Mouse (Mus musculus): ENCODE measurements around the gene Cyb561a3. TPM values are rescaled to one million over a fixed set of nuclear protein-coding genes. Genes with fewer than 3 reads are reported as not detected.
A peak's percentile ranks its signal among the peaks of the same experiment; 100 is the strongest.
"Not testable (repeated sequence)": the region's sequence is repeated elsewhere in the genome, so short reads cannot be mapped to it uniquely, and the experiment has no call there.

The Cyb561a3 gene
- 10 to 100 TPM; 33.9 to 39.6 TPM for polyA plus RNA-seq (2017; shearing (Covaris generic))

DNA sequence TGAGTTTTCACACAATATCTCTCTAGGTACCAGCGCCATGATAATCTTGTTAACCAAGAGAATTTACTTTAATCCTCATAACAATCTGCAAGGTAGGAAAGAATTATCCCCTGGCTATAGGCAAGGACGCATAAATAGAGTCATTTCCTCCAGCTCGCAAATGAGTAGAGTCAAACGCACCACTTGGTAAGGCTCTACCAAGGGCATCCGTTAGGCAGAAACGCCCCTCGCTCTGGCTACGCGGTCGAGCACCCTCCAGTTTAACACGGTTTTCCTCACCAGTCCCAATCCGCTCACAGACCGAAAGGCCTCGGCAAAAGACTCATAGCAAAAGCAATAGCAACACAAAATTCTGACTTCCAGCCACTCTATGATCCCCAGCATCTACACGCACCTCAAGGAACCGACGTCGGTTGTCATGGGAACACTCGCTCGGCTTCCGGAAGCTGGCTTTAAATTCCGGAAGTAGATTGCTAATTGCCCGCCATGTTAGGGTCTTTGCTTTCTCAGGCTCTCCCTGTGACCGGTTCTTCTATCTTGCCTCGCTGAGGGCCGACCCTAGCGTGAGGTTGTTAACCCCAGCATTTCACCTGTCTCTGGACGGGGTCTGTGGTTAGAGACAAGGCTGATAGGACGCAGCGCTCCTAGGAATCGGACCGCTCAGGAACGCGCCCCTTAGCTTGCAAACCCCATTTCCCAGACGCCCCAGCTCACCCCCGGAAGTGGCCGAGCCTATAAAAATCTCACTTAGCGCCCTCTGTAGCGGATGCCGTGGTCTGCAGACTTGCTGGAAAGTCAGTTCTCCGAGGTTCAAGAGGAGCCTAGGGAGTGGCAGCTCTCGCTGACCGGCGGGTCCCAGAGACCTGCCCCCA is at the start of gene Cyb561a3, which contains the start of gene Tmem138:
TSS of gene Cyb561a3 (plus strand) at position 483 of the 872 bp plus-strand sequence.
TSS of gene Tmem138 (minus strand) at position 673 of the 872 bp plus-strand sequence.
- ATAC-seq: peak; percentile 94

GRCm38 (mm10) chr19:10530082-10530481 is 46.9 kb upstream of the Cyb561a3 start:
- no peak for ATAC-seq

DNA sequence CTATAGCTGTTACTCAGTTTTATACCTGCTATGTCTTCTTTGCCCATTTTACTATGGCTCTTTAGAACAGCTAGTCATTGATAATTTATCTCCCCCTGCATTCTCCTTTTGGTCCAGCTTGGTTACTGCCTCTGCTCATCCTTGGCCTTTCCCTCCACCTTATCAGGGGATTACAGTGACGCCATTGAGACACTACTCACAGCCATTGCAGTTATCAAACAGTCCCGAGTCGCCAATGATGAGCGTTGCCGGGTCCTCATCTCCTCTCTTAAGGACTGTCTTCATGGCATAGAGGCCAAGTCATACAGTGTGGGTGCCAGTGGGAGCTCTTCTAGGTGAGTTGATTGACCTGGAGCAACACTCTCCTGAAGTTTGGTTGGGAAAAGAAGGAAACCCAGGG is 37.5 kb upstream of the Cyb561a3 start:
- no peak for ATAC-seq

DNA sequence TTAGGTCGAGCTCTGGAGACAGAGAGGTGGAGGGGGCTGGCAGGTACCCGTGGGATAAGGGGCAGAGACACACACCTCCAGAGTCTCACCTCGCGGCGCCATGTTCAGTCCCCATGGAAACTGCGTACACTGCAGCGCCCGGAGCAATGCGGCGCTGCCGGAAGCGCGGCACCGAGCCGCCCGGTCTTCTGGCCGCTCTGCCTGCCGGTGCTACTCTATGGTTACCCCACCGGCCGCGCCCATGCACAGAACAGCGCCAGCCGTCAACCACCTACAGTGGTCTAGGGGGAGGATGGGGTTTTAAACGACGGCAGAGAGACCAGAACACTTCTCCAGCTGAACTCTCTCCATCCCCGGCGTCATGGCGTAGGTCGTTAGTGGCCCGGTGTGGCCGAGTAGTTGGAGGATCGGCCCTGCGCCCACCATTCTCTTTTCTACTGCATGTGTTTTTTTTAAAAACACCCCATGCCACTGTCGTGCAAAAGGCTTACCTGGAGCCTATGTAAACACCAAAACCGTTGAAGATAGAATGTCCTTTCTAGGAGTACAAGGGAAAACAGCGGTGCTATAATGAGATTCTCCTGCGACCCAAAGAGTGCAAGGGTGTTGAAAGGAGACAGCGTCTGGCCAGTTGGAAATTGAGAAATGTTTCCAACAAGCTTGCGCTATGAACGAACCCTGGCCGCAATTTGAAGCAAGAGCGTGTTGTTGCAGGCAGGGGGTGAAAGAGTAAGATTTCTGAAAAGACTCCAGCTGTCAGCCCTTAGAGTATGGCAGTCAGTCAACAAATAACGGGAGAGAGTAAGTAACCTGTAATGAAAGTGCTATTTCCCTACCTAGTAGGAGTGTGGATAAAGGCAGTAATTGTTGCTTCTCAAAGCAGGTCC is 21.1 kb upstream of the Cyb561a3 start, which contains the start of gene Tmem216:
TSS of gene Tmem216 (minus strand) at position 615 of the 887 bp plus-strand sequence.
- ATAC-seq: peak; percentile 95

DNA sequence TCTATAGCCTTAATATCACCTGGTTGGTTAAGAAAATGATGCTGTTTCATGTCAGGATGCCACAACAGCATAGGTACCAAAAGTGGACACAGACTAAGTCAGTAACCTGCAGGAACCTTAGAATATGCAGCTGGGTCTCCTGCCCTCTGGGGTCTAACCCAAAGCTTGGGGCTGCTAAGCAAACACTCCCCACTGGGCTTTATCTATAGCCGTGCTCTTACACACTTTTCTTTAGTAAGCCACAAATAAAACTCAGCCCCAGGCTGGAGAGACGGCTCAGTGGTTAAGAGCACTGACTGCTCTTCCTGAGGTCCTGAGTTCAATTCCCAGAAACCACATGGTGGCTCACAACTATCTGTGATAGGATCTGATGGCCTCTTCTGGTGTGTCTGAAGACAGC is 20.0 kb upstream of the Cyb561a3 start:
- ATAC-seq: no peak

GRCm38 (mm10) chr19:10557430-10557829 is 19.5 kb upstream of the Cyb561a3 start:
- ATAC-seq: no peak

DNA sequence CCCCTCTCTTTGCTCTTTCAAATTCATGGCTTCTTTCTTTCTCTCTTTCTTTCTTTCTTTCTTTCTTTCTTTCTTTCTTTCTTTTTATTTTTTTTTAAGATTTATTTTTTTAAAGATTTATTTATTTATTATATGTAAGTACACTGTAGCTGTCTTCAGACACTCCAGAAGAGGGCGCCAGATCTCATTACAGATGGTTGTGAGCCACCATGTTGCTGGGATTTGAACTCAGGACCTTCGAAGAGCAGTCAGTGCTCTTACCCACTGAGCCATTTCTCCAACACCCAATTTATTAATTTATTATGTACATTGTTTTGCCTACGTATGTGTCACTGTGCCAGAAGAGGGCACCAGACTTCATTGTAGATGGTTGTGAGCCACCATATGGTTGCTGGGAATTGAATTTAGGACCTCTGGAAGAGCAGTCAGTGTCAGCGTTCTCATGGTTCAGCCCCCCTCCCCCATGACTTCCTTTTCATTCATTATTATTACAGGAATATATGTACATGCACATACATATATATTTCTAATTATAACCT is 19.1 kb upstream of the Cyb561a3 start:
- not testable (repeated sequence) for ATAC-seq

DNA sequence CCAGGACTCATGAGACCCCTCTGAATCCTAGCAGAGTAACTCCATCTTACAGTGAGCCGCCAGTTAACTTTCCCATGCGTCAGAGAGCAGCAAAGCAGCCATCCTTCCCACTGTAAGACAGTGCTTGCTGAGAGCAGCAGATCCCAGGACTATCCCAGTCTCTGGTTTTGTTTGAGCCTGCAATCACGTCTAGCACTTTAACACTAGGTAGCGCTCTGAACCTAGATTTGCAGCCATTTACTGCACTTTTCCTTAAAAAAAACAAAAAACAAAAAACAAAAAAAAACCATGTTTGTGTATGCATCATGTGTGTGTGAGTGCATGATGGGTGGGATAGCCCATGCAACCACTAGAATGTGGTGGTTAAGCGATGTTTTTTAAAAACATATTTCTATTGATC is 16.9 kb upstream of the Cyb561a3 start:
- no peak for ATAC-seq

DNA sequence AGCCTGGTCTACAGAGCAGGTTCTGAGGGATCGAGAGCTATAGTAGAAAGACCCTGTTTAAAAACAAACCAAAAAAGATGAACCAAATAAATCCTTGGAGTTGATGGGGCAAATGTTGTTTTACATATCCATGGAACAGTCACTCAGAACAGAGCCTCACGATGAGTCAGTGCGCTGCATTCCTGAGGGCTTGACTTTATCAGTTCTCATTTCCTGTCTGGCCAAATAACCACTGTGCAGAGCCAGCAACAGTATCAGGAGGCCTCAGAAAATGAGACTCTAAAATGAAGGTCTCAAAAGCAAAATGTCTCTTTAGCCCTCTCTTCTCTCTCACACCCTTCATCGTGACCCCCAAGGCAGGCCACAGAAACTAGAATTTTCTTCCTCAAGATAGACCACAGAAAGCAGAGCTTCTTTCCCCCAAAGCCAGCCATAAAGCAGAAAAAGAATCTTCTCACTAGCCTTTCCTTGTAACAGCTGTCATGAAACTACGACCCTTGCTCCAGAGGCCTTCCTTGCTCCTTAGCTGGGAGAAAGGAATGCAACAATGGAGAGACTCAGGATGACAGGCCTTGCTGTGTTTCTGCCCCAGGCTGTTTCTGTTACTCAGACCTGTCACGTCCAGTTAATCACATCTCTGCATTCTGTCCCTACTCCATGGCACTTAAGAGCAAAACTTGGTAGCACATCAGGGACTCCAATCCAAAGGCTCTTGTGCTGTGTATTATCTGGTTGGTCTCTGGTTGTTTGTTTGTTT is 15.2 kb upstream of the Cyb561a3 start:
- no peak for ATAC-seq

GRCm38 (mm10) chr19:10562351-10562750 is 14.6 kb upstream of the Cyb561a3 start:
- no peak for ATAC-seq

DNA sequence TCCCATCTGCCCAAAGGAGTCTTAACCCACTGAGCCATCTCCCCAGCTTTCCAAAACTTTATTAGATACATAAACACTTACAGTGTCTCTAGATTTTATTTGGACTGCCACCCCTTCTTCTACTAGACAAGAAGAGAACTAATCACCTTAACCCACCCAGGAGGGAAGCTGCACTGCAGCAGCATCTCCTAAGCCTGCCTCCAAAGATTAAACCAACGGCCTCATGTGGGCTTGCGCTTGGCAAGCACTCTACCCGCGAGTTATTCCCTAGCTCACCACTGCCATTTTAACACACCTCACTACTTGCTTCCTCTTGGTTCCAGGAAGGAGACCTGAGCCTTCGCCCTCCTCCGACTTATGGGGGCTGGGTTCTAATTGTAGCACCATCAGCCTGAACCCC is 12.7 kb upstream of the Cyb561a3 start:
- no peak for ATAC-seq

DNA sequence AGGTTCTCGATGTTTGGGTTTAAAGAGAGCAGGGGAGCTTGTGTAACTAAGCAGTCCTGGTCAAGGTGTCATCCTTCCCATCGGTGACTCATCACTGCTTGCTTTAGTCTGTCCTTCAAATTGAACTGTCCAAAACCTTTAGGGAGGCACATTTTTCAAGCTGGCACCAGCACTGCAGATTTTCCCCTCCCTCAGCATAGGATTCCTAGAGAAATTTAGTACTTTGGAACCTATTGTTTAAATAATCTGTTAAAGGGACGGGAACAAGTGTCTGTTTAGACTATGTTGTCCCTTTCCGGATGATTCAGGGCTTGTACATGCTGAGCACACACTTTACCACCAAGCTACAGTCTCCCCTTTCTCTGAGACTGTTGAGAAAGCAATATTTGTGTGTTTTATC is 11.8 kb upstream of the Cyb561a3 start:
- ATAC-seq: no peak

- no peak for ATAC-seq
Measured at GRCm38 (mm10) chr19:10569627-10570026, 7.3 kb upstream of the Cyb561a3 start.

DNA sequence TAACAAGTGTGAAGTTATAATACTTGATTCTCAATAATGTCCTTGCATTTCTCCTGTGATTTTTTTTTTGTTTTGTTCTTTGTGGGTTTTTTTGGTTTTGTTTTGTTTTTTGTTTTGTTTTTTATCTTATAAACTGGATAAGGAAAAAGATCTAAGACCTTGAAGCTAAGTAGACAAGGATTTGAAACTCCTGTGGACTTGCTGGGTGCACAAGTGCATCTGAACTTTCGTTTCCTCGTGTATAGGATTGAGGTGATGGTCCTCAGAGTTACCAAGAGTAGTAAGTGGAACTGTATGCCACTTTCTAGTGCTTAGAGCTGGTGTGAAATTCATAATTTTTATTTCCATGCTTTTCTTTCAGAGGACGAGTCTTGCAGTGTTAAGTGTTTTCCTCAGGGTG is 3.1 kb downstream of the Cyb561a3 start:
- ATAC-seq: no peak

GRCm38 (mm10) chr19:10580761-10581160 is 3.8 kb downstream of the Cyb561a3 start:
- ATAC-seq: no peak

- no peak for ATAC-seq
Measured at GRCm38 (mm10) chr19:10581984-10582383, 5.0 kb downstream of the Cyb561a3 start.

GRCm38 (mm10) chr19:10583550-10584146 is 6.7 kb downstream of the Cyb561a3 start:
- ATAC-seq: no peak

DNA sequence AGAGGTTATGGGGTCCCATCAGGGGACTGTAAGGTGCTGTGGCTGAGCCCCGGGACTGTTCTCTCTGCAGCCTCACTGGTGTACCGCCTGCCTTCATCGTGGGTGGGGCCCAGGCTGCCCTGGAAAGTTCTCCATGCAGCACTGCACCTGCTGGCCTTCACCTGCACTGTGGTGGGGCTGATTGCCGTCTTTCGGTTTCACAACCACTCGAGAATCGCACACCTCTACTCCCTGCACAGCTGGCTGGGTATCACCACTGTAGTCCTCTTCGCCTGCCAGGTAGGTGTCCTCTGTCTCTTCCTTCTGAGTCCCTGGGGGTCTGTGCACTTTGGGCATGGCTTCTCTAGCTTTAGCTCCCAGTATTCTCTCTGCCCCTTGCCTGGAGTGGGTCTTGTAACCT is 8.1 kb downstream of the Cyb561a3 start:
- no peak for ATAC-seq

DNA sequence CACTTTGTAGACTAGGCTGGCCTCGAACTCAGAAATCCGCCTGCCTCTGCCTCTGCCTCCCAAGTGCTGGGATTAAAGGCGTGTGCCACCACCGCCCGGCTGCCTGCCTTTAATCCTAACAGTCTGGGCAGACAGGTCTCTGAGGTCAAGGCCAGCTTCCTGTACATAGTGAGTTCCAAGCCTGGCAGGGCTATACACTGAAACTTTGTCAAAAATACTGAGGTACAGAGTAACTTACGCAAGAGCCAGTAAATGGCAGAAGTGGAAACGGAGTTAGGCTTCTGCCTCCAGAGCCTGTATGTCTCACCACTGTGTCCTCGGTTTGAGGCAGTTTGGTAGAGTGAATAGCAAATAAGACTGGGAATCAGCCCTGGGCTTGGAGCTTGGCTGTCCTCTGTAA is 10.3 kb downstream of the Cyb561a3 start:
- ATAC-seq: no peak

DNA sequence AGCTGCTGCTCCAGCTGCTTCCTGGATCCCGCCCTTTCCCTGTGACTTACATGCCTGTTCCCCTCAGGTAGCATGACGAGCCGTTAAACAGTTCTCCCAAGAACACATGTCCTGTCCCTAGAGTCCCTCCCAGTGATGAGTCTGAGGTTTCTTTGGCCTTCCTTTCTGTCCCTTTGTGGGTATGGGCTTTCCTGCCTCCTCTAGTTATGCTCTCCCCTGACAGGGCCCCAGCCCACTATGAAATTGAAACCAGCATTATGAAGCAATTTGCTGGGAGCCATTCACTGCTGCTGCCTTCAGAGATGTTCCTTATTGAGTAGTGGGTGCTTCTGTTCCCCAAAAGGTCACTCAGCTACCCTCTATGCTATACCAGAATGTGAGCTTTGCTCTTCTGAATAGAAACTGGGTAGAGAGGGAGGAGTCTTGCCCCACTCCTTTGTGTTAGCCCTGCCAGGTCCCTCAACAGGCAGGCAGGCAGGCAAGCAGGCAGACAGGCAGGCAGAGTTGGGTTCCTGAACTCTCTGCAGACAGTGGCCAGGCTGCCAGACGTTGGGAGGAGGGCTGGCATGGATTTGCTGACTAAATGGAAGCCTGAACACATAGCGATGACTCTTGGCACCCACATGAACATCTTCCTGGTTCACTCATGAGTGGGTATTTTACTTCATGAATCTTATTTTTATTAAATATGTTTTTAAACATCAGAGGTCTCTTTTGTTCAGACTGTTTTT is 12.3 kb downstream of the Cyb561a3 start:
- no peak for ATAC-seq

DNA sequence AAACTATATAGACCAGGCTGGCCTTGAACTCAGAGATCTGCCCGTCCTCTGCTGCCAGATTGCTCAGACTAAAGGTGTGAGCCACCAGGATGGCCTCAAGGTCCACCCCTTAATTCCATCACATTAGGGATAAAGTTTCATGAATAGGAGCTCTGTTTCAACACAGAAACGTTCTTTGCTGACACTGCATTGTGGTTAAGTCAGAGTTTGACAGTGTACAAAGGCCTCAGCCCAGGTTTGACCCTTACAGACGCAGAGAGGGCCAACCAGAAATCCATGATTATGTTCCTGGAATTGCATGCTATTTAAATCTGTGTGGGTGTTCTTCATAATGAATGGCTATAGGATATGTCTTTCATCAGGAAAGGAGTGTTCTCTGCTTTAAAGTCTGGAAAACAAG is 13.3 kb downstream of the Cyb561a3 start:
- ATAC-seq: no peak

Data from activated CD4-positive, CD25-positive, alpha-beta regulatory T cell, adult 4 months (primary cell).